Mouse (Mus musculus) kidney, embryonic 16.5 days (tissue): ENCODE measurements around the gene Gpd1. TPM values are rescaled to one million over a fixed set of nuclear protein-coding genes. Genes with fewer than 3 reads are reported as not detected.
A peak's percentile ranks its signal among the peaks of the same experiment; 100 is the strongest.

ENCODE experiments used
- ATAC-seq: fragments of 200-750 bp; cut with Nextera tagmentation; 2 replicates; pipeline ENCODE4 v1.8.0; 2017; ENCODE audit warnings: moderate TSS enrichment; ENCODE audit not compliant: low FRiP score, low TSS enrichment
- H3K27ac ChIP-seq: fragments of 300-500 bp; sonication (generic); 2 replicates; pipeline ENCODE4 v1.5.1; 2014; ENCODE audit warnings: low read length
- H3K27me3 ChIP-seq: fragments of 300-500 bp; sonication (generic); 2 replicates; pipeline ENCODE4 v1.6.1; 2014; ENCODE audit warnings: low read length, control low read depth, mixed read lengths; ENCODE audit not compliant: insufficient read depth
- H3K36me3 ChIP-seq: fragments of 300-500 bp; sonication (generic); 2 replicates; pipeline ENCODE4 v1.6.1; 2014; ENCODE audit warnings: low read length, control low read depth, mixed read lengths; ENCODE audit not compliant: insufficient read depth
- H3K4me1 ChIP-seq: fragments of 300-500 bp; sonication (generic); 2 replicates; pipeline ENCODE4 v1.6.1; 2014; ENCODE audit warnings: low read length, control low read depth, mixed read lengths; ENCODE audit not compliant: insufficient read depth
- H3K4me2 ChIP-seq: fragments of 300-500 bp; sonication (generic); replicated peaks from 2 replicates; pipeline ENCODE4 v1.6.1; 2014; ENCODE audit warnings: low read depth, low read length
- H3K4me3 ChIP-seq: fragments of 300-500 bp; sonication (generic); 2 replicates; pipeline ENCODE4 v1.5.1; 2014; ENCODE audit warnings: mild to moderate bottlenecking, low read length
- H3K9ac ChIP-seq: fragments of 300-500 bp; sonication (generic); replicated peaks from 2 replicates; pipeline ENCODE4 v1.6.1; 2014; ENCODE audit warnings: low read length
- H3K9me3 ChIP-seq: fragments of 300-500 bp; sonication (generic); 2 replicates; pipeline ENCODE4 v1.6.1; 2016; ENCODE audit warnings: low read length, control low read depth
- WGBS: fragments of 180-500 bp; shearing (Covaris S2); extraction: QIAGEN DNeasy Blood & Tissue Kit; methylation state at CpG from one replicate; pipeline ENCODE4 v1.1.7; 2014; 5-methylcytosine and 5-hydroxymethylcytosine counted together
- polyA plus RNA-seq: library from polyadenylated mRNA; unstranded; fragments of >200 nt; fragmentation: Nextera tagmentation; extraction: Ambion mirVana; gene quantifications from 2 replicates; pipeline ENCODE4 v1.2.1, GENCODE M21; 2015

The Gpd1 gene
- polyA plus RNA-seq, 1 experiment from 2014 or later: 45.4 TPM

- peak overlapping the region; percentile 33; the same call in 1 of the 2 replicates for H3K4me3 ChIP-seq
These were observed 1.2 kb downstream of the Gpd1 start for GRCm38 (mm10) chr15:99718461-99719021.

DNA sequence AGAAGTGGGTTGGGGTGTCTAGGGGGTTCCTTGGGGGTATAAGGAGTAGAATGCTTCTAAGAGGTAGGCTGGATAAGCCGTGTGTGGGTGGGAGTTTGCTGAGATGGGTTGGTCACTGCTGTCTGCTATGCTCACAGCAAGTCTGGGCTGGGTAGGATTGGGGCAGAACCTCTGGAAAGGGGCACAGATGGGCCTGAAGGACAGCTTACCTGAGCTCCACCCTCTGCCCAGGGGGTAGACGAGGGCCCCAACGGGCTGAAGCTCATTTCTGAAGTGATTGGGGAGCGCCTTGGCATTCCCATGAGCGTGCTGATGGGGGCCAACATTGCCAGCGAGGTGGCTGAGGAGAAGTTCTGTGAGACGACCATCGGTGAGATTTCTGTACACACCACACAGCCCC is 2.5 kb downstream of the Gpd1 start:
- Histone ChIP-seq H3K36me3 (0 out of 2 replicates have a peak, but pooled peaks cover 4% of the 10 kb centered on the region), H3K4me2 (no peak overlapping the region), H3K9me3 (no peaks in the 10 kb centered on the region), H3K4me3 (no peak overlapping the region), H3K4me1 (peaks cover 63% of the 10 kb centered on the region), H3K9ac (no peak overlapping the region), H3K27ac (no peak overlapping the region), H3K27me3 (no peaks in the 10 kb centered on the region)
- no peak for ATAC-seq
- 79% methylated on average over 8 of the region's 8 CpGs for WGBS

More at GRCm38 (mm10) chr15:99718461-99719021, 1.2 kb downstream of the Gpd1 start:
- 63% methylated on average over 9 of the region's 9 CpGs for WGBS
- ATAC-seq: no peak
- H3K27me3 ChIP-seq: no peaks in the 10 kb centered on the region
- H3K9ac ChIP-seq: 0 out of 2 replicates have a peak overlapping the region, but pooled peaks have one; percentile 24
- peaks cover 12% of the 10 kb centered on the region for H3K36me3 ChIP-seq
- H3K4me2 ChIP-seq: peak overlapping the region; percentile 40; the same call in 1 of the 2 replicates
- H3K4me1 ChIP-seq: peaks cover 50% of the 10 kb centered on the region
- no peaks in the 10 kb centered on the region for H3K9me3 ChIP-seq
- peak overlapping the region; percentile 75 for H3K27ac ChIP-seq

- Histone ChIP-seq H3K4me2 (no peak overlapping the region), H3K9ac (no peak overlapping the region), H3K36me3 (0 out of 2 replicates have a peak, but pooled peaks cover 4% of the 10 kb centered on the region), H3K27ac (no peak overlapping the region), H3K4me1 (peaks cover 49% of the 10 kb centered on the region), H3K27me3 (no peaks in the 10 kb centered on the region), H3K9me3 (no peaks in the 10 kb centered on the region), H3K4me3 (no peak overlapping the region)
- WGBS: 72% methylated on average over 25 of the region's 25 CpGs
- no peak for ATAC-seq
These were observed 4.8 kb downstream of the Gpd1 start for GRCm38 (mm10) chr15:99721921-99722743.

- 61% methylated on average over 10 of the region's 10 CpGs for WGBS
- H3K4me2 ChIP-seq: no peak overlapping the region
These were observed 5.8 kb downstream of the Gpd1 start for GRCm38 (mm10) chr15:99723120-99723514.

GRCm38 (mm10) chr15:99723515-99724291 is 6.4 kb downstream of the Gpd1 start:
- H3K9me3 ChIP-seq: peaks cover under 1% of the 10 kb centered on the region; the same call in 1 of the 2 replicates
- no peaks in the 10 kb centered on the region for H3K27me3 ChIP-seq
- 0 out of 2 replicates have a peak overlapping the region, but pooled peaks have one; percentile 82 for H3K4me3 ChIP-seq
- peaks cover 17% of the 10 kb centered on the region for H3K36me3 ChIP-seq
- ATAC-seq: 0 out of 2 replicates have a peak, but pooled peaks have one; percentile 5
- peaks cover 33% of the 10 kb centered on the region for H3K4me1 ChIP-seq
- peak overlapping the region; percentile 98 for H3K27ac ChIP-seq
- H3K9ac ChIP-seq: peak overlapping the region; percentile 37; the same call in 1 of the 2 replicates
- H3K4me2 ChIP-seq: peak overlapping the region; percentile 61
- WGBS: 10% methylated on average over 11 of the region's 11 CpGs

More at GRCm38 (mm10) chr15:99723120-99723514, 5.8 kb downstream of the Gpd1 start:
- H3K27ac ChIP-seq: peak overlapping the region; percentile 98
- peaks cover 39% of the 10 kb centered on the region for H3K4me1 ChIP-seq
- no peaks in the 10 kb centered on the region for H3K27me3 ChIP-seq
- no peak for ATAC-seq
- H3K4me3 ChIP-seq: no peak overlapping the region
- no peak overlapping the region for H3K9ac ChIP-seq
- peaks cover 11% of the 10 kb centered on the region for H3K36me3 ChIP-seq
- H3K9me3 ChIP-seq: no peaks in the 10 kb centered on the region

- Histone ChIP-seq H3K9me3 (peaks cover 5% of the 10 kb centered on the region), H3K9ac (peak overlapping the region; percentile 37), H3K4me2 (peak overlapping the region; percentile 61), H3K27ac (peak overlapping the region; percentile 98), H3K4me3 (peak overlapping the region; percentile 82), H3K27me3 (no peaks in the 10 kb centered on the region), H3K36me3 (peaks cover 24% of the 10 kb centered on the region), H3K4me1 (peaks cover 29% of the 10 kb centered on the region)
- peak; percentile 55 for ATAC-seq
- WGBS: 3% methylated on average over 16 of the region's 16 CpGs
These were observed 7.1 kb downstream of the Gpd1 start for GRCm38 (mm10) chr15:99724292-99725021.

DNA sequence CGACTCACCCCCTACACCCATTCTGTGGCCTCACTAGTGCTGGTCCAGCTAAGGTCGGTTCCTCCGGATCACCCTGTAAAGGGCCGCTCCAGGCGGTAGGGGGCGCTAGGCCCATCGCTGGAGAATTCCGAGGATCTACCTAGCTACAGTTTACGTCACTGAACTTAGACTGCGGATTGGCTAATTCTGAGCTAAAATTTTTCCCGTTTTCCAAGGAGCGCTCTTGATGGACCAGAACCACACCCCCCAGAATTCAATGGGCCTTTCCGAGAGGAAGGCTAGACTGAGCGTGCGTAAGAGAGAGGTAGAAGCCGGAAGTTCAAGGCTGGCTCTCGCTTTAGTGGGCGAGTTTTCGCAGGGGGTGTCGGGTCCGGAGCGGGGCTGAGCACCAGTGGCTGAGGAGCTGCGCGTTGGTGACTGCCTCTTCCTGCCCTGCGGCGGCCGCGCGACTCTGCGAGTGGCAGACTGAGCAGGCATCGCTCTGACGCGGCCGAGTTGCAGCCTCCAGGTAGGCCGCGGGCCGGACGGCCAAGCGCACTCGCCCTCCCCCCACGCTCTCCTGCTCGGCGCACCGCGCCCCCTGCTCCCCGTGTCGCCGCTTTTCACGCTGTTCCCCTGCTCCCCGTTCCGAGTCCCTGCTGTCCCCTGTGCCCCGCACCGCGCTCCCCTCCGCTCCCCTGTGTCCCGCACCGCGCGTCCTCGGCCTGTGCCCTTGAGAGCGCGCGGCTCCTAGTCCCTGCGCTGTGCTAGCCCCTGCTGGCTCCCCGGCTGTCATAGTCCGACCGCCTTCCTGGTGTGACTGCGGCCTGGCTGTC is 8.2 kb downstream of the Gpd1 start, which contains the start of gene Cox14:
Cox14 (plus strand) TSS at position 278 of the 815 bp plus-strand sequence.
- peak; percentile 94 for ATAC-seq
- Histone ChIP-seq H3K9me3 (peaks cover 5% of the 10 kb centered on the region), H3K4me3 (peak within 1 kb of the TSS; percentile 82), H3K9ac (peak within 1 kb of the TSS; percentile 88), H3K27ac (peak within 1 kb of the TSS; percentile 98), H3K4me2 (peak within 1 kb of the TSS; percentile 70), H3K36me3 (peaks cover 24% of the 10 kb centered on the region), H3K27me3 (no peaks in the 10 kb centered on the region), H3K4me1 (peaks cover 29% of the 10 kb centered on the region)
- under 1% methylated on average over 63 of the region's 68 CpGs for WGBS

GRCm38 (mm10) chr15:99726549-99726948 is 9.2 kb downstream of the Gpd1 start:
- no peak overlapping the region for H3K27ac ChIP-seq
- H3K27me3 ChIP-seq: no peaks in the 10 kb centered on the region
- WGBS: 69% methylated on average over 2 of the region's 2 CpGs
- peak overlapping the region; percentile 88 for H3K9ac ChIP-seq
- H3K9me3 ChIP-seq: peaks cover 5% of the 10 kb centered on the region
- no peak for ATAC-seq
- peak overlapping the region; percentile 82 for H3K4me3 ChIP-seq
- peaks cover 23% of the 10 kb centered on the region for H3K36me3 ChIP-seq
- H3K4me1 ChIP-seq: peaks cover 29% of the 10 kb centered on the region
- H3K4me2 ChIP-seq: peak overlapping the region; percentile 70
